Mouse (Mus musculus) megakaryocyte, embryonic 14.5 days (primary cell): ENCODE results near the gene Caskin2.

ENCODE experiments used
- FLI1 ChIP-seq: IDR thresholded peaks from 2 replicates; pipeline ENCODE4 v1.6.1; 2012; ENCODE audit warnings: low read length, inconsistent platforms, mixed read lengths
- GATA1 ChIP-seq: IDR thresholded peaks from 3 replicates; pipeline ENCODE4 v1.6.1; 2012; ENCODE audit warnings: mixed read lengths, low read length, inconsistent platforms, borderline replicate concordance

- TF ChIP-seq GATA1: no peak
- no peak for TF ChIP-seq FLI1
These were observed 48.3 kb downstream of the Caskin2 start, which contains the start of gene Tmem94 for GRCm38 (mm10) chr11:115765103-115765606.
